Mouse (Mus musculus): ENCODE results near the gene Retnlg.
"Not testable (repeated sequence)": the region's sequence is repeated elsewhere in the genome, so short reads cannot be mapped to it uniquely, and the experiment has no call there.

Gene Retnlg

DNA sequence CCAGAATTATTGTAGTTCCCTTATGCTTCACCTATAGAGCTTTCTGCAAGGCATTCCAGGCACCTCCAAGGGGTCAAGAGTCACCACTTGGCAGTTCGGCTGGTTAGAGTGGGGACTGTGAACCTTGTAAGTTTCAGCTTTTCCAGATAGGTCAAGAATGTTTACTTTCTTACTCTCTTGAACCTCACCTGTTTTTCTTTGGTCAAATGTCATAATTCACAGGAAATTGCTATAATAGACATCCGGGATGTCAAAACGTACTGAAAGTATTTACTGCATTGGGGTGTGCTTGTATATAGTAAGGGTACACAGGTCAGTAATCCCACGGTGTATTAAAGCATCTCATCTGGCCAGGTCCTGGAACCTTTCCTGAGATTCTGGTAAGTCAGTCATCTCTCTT, at the start of gene Retnlg:
Gene Retnlg, plus strand, starts transcription at position 301 of the 400 bp plus-strand sequence.
- no peak for DNase-seq (ENCODE audit: low spot score in 2 of 2)

- DNase-seq (ENCODE audit: low spot score in 2 of 2), result no peak
Measured at GRCm38 (mm10) chr16:48826474-48826873, 45.9 kb upstream of the Retnlg start.

DNA sequence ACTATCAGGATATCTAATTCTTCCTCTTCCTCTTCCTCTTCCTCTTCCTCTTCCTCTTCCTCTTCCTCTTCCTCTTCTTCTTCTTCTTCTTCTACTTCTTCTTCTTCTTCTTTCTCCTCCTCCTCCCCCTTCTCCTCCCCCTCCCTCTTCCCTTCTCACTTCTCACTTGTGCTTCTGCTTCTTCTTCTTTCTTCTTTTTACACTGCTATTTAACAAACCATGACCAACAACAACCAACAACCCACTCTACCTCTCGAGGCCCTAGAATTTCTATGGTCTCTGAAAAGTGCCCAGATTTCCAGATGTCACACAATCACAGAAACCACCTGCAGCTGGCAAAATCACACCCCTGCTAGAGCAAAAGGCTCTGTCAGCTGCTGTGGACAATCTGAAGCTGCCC, 44.8 kb upstream of the Retnlg start:
- no peak for DNase-seq (ENCODE audit: low spot score in 2 of 2)

DNA sequence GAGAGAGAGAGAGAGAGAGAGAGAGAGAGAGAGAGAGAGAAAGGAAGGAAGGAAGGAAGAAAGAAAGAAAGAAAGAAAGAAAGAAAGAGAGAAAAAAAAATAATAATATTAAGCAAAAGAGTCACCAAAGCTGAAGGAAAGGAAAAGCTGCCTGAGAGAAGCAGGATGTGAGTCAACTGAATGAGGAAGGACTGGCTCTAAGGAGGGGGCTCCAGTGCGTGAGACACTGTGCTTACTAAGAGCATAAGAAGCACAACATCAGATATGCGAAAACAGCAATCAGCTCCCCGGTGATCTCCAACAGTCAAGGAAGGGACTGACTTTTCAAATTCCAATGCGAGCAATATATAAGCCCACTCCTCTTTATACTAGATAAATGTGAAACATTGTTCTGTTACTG, 43.4 kb upstream of the Retnlg start:
- no peak for DNase-seq (ENCODE audit: low spot score in 2 of 2)

- no peak for DNase-seq (ENCODE audit: low spot score in 2 of 2)
Measured at GRCm38 (mm10) chr16:48832055-48832454, 40.4 kb upstream of the Retnlg start.

GRCm38 (mm10) chr16:48833626-48834025, 38.8 kb upstream of the Retnlg start:
- DNase-seq (ENCODE audit: low spot score in 2 of 2), result not testable (repeated sequence)

DNA sequence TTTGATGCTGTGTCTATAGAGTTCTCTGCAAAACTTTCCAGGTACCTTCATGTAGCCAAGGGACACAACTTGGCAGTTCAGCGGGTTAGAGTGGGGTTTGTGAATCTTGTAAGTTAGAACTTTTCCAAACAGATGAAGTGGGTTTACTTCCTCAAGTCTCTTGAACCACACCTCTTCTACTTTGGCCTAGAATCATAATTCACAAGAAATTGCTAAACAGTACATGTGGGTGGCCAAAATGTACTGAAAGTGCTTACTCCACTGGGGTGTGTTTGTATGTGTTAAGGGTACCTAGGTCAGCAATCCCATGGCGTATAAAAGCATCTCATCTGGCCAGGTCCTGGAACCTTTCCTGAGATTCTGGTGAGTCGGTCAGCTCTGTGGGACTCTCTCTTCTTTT, 30.2 kb upstream of the Retnlg start, which contains the start of gene Retnla:
Gene Retnla, plus strand, starts transcription at position 286 of the 400 bp plus-strand sequence.
- no peak for DNase-seq (ENCODE audit: low spot score in 2 of 2)

DNA sequence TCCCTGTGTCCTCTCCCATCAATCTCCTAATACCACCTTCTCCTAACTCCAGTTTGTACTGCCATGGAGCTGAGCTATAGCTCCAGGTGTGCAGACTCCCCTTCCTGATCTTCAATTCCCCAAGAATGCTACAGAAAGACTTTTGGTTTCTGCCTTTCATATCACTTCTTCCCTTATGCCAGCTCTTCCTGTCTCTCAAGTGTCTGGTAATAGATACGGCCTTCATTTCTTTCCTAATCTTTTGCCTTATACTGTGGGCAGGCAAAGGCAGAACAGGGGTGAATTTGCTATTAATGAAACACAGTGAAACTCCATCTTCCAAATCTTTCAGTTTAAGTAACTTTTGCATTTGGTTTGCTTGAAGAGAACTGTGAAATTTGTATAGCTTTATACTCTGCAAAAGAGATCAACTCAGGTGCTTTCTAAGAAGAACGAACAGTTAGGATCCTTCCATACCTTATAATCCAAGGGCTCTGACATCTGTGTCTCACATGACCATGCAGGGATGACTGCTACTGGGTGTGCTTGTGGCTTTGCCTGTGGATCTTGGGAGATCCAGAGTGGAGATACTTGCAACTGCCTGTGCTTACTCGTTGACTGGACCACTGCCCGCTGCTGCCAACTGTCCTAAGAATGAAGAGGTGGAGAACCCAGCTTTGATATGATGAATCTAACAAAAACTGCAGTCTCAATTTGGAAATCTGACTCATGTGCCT, 28.6 kb upstream of the Retnlg start:
- DNase-seq (ENCODE audit: low spot score in 2 of 2), result no peak

- not testable (repeated sequence) for DNase-seq (ENCODE audit: low spot score in 2 of 2)
Measured at GRCm38 (mm10) chr16:48865004-48865403, 7.4 kb upstream of the Retnlg start.

DNA sequence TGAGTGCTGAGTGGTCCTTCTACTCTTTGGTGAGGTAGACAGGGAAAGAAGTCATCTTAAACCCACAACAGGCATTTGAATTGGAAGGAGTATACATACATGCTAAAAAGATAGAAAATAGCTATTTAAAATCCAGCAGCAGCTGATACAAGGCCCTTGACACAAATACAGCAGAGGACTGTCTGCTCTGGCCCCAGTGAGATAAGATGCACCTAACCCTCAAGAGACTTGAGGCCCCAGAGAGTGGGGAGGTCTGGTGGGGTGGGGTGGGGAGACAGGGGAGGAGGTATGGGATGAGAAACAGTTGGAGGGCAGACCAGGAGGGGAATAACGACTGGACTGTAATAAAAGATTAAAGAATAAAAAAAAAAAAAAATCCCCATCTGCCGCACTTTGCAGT, 4.7 kb upstream of the Retnlg start:
- DNase-seq (ENCODE audit: low spot score in 2 of 2), result no peak

GRCm38 (mm10) chr16:48868663-48869062, 3.8 kb upstream of the Retnlg start:
- no peak for DNase-seq (ENCODE audit: low spot score in 2 of 2)

GRCm38 (mm10) chr16:48869671-48870070, 2.8 kb upstream of the Retnlg start:
- no peak for DNase-seq (ENCODE audit: low spot score in 2 of 2)

DNA sequence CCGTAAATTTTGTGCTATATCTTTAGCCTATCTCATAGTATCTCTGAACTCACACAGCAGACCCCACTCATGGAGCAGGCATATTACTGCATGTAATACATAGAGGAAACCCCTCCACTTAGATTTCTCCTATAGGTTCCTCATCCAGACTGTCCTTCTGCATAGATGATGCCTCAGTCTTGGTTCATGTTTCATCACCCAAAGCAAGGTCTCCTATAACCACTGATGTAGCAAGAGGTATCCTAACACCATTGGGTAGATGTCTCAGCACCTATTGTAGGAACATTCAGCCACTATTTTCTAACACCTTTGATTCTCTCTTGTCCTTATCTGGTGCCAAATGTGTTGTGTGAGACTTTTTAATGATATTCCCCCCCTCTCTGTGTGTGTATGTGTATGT, 667 bp upstream of the Retnlg start:
- no peak for DNase-seq (ENCODE audit: low spot score in 2 of 2)

DNA sequence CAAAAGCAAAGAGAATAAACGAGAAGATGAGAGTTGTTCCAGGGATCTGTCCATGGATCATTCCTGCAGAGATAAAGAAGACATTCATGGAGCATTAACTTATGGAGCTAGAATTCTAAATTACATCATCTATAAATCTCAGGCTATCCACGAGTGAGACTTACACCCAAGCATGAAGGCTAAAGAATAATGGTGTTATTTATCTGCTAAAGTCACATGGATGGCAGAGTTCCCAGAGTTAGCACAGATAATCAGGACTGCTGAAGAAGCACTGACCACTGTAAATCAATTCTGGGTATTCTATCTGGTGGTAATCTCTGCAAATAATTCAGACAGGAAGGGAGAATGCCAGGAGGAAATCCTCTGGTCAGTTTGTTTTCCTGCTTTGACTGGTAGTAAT, 18.3 kb downstream of the Retnlg start:
- no peak for DNase-seq (ENCODE audit: low spot score in 2 of 2)

DNA sequence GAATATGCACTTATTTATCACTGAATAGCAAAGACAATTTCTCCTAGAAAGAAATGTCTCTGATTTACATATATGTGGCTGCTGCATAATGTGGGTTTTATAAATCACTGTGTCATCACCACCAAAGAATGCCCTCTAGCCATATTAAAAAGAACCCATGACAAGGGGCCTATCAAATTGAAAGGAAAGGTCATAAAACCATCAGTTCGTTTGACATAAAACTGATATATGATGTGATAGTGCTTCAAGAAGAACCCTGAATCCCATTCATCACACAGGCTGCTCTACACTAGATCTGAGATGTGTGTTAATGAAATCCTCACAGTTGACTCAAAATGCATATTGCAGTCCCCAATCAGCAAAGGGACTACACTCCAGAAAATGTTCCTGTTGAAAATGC, 27.4 kb downstream of the Retnlg start:
- DNase-seq (ENCODE audit: low spot score in 2 of 2), result no peak

- no peak for DNase-seq (ENCODE audit: low spot score in 2 of 2)
Measured at GRCm38 (mm10) chr16:48911184-48911583, 38.8 kb downstream of the Retnlg start.

DNA sequence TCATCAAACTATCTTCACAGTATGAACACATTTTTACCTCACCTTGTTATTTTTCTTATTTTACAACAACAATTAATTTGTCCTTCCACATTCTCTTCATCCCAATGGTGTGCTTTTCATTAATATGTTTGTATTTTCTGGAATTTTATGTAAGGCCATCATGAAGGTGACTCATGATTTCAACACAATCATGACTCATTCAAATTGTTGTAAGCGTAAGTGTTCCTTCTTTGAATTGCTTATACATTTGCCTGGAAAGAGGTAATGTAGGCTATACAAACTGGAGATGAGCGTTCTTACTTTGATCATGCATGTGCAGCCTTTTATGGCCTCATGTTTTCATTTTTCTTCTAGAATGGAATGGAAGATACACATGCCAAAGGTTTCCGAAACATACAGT, 40.8 kb downstream of the Retnlg start:
- DNase-seq (ENCODE audit: low spot score in 2 of 2), result no peak

DNA sequence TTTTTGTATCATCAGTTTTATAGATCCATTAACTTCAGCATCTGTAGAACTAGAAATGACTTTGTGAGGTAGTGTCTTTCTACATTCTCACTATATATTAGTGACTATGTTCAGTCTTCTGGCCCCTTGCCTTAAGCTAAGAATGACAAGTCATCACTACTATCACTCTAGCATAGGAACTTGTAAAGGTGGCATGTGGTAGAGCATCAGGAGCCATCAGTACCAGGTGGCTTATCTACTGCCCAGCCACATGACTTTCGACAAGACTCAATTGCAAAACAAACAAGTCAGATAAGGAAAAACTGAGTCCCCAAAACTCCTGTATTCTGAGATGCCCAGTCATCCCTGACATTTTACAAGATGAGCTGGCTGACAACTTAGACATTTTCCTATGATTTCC, 51.3 kb downstream of the Retnlg start:
- DNase-seq (ENCODE audit: low spot score in 2 of 2), result no peak

Measured in frontal cortex, postnatal 14 days (tissue).